Mouse (Mus musculus): ENCODE results near the gene Zbtb18.

DNA sequence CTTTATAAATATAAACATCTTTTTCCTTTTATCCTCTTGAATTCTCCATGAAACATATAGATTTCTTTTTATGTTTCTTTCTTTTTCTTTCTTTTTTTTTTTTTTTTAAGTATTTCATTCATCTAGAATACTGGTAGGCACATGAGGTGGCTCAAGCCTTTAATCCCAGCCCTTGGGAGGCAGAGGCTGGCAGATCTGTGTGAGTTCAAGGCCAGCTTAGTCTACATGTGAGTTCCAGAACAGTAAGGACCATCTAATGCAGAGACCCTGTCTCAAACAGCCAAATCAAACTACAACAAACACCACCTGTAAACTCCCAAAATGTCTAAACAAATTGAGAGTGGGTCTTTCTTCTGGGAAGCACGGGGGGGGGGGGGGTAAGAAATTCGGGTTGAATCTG lies 1.7 kb upstream of the Zbtb18 start:
- TF ChIP-seq CTCF (IDR thresholded peaks at IDR 0.05; ENCODE audit: low read depth, low read length) (no peak), POLR2A (IDR thresholded peaks at IDR 0.05; ENCODE audit: borderline replicate concordance, low read depth, low read length) (no peak)

Measured in bone marrow macrophage, adult 2 months (primary cell).